Mouse (Mus musculus) cerebellum, adult 2 months (tissue): ENCODE measurements around the gene Slc25a36.

ENCODE experiments used
- CTCF ChIP-seq: fragments of 200-500 bp; IDR thresholded peaks from 2 replicates; pipeline ENCODE4 v1.5.1; 2011; ENCODE audit warnings: low read depth, mild to moderate bottlenecking, control low read depth, low read length, moderate library complexity, borderline replicate concordance; ENCODE audit not compliant: insufficient read depth
- POLR2A ChIP-seq: fragments of 200-500 bp; IDR thresholded peaks from 2 replicates; pipeline ENCODE4 v1.6.1; 2011; ENCODE audit warnings: low read length, control low read depth, borderline replicate concordance; ENCODE audit not compliant: insufficient read depth

DNA sequence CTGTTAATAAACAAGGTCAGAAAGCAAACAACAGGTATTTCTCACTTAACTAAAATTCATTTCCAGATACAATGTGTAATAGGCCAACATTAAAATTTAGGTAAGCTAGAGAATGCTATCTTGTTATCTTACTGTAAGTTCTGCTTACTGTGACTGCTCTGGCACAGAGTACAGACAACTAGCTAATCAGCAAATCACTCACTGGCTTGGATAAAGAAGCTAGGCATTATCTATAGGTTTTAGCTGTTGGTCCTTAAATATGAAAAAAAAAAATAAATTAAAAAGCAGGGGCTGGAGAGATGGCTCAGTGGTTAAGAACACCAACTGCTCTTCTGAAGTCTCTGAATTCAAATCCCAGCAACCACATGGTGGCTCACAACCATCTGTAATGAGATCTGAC, 23.1 kb downstream of the Slc25a36 start:
- TF ChIP-seq CTCF (no peak), POLR2A (no peak)
